ENCODE assay signal across 8 mouse cellular contexts in genomic region chr13:59555613-59556192, GRCm38 (mm10). TPM values are rescaled to one million over a fixed set of nuclear protein-coding genes. Genes with fewer than 3 reads are reported as not detected.
A peak's percentile ranks its signal among the peaks of the same experiment; 100 is the strongest.
DNase-seq lines count a peak whose midpoint lies in the region; ATAC-seq lines count a peak whose summit lies in the region.

No protein-coding gene starts in this region.

- no peaks in the 10 kb centered on the region for H3K27me3 ChIP-seq in liver, embryonic 11.5 days (replicated peaks; ENCODE audit: control insufficient read depth, insufficient read depth, low read length)
- H3K27me3 ChIP-seq in limb, embryonic 13.5 days, result peaks cover 8% of the 10 kb centered on the region
- no peaks in the 10 kb centered on the region for H3K27me3 ChIP-seq in splenic B cell, adult 2 months (ENCODE audit: control insufficient read depth, insufficient read depth, low read length, poor library complexity, severe bottlenecking)

- no peaks in the 10 kb centered on the region for H3K36me3 ChIP-seq in liver, embryonic 11.5 days (ENCODE audit: control insufficient read depth, insufficient read depth, low read length)
- no peaks in the 10 kb centered on the region for H3K36me3 ChIP-seq in limb, embryonic 13.5 days
- no peaks in the 10 kb centered on the region for H3K36me3 ChIP-seq in splenic B cell, adult 2 months (ENCODE audit: control insufficient read depth, insufficient read depth, low read length, poor library complexity, severe bottlenecking)

- 75% methylated on average over 8 of the region's 8 CpGs for WGBS in liver, embryonic 11.5 days
- 72% methylated on average over 8 of the region's 8 CpGs for WGBS in limb, embryonic 13.5 days

- peak overlapping the region; percentile 87 for H3K4me2 ChIP-seq in liver, embryonic 11.5 days
- H3K4me2 ChIP-seq in limb, embryonic 13.5 days (replicated peaks), result peak overlapping the region; percentile 92

- H3K9ac ChIP-seq in liver, embryonic 11.5 days (ENCODE audit: low read depth, low read length), result no peak overlapping the region
- no peak overlapping the region for H3K9ac ChIP-seq in limb, embryonic 13.5 days

- H3K27ac ChIP-seq in liver, embryonic 11.5 days (ENCODE audit: low read depth, low read length), result no peak overlapping the region
- no peak overlapping the region for H3K27ac ChIP-seq in limb, embryonic 13.5 days

- no peaks in the 10 kb centered on the region for H3K9me3 ChIP-seq in liver, embryonic 11.5 days (ENCODE audit: control insufficient read depth, low read length)
- no peaks in the 10 kb centered on the region for H3K9me3 ChIP-seq in limb, embryonic 13.5 days

- ATAC-seq in liver, embryonic 11.5 days (replicated peaks; ENCODE audit: low FRiP score), result no peak
- no peak for ATAC-seq in limb, embryonic 13.5 days (ENCODE audit: low FRiP score, low read depth)

- peak overlapping the region; percentile 90 for H3K4me3 ChIP-seq in liver, embryonic 11.5 days (ENCODE audit: low read depth, low read length)
- peak overlapping the region; percentile 70; the same call in 1 of the 2 replicates for H3K4me3 ChIP-seq in limb, embryonic 13.5 days

- peaks cover 15% of the 10 kb centered on the region for H3K4me1 ChIP-seq in liver, embryonic 11.5 days (replicated peaks; ENCODE audit: control insufficient read depth, insufficient read depth, low read length)
- peaks cover 18% of the 10 kb centered on the region for H3K4me1 ChIP-seq in limb, embryonic 13.5 days

- DNase-seq in cerebellum, adult 9-10 months, result peak; percentile 64
- DNase-seq in cerebellum, adult 11 months, result no peak
- no peak for DNase-seq in liver, embryonic 11.5 days (ENCODE audit: low spot score)
- no peak for DNase-seq in liver
- DNase-seq in splenic B cell, adult 2 months (ENCODE audit: low read depth, low spot score), result peak; percentile 28
- no peak for DNase-seq in urinary bladder, postnatal 4 days (ENCODE audit: low spot score in 2 of 2)
- no peak for DNase-seq in spleen, postnatal 4 days (ENCODE audit: low spot score in 2 of 2)

RNA-seq across cellular contexts. Expression of gene Agtpbp1, which starts 29.3 kb away (rescaled TPM):
- 15.6 and 16.9 TPM in 2 replicates for polyA plus RNA-seq in liver, embryonic 11.5 days (2014; fragmentation: Nextera tagmentation; extraction: Ambion mirVana)
- 12.1 and 12.4 TPM in 2 replicates for polyA plus RNA-seq in limb, embryonic 13.5 days (2015; fragmentation: Nextera tagmentation; extraction: Ambion mirVana)

RNA-seq across cellular contexts. Expression of gene Naa35, which starts 29.4 kb away (rescaled TPM):
- 53.6 and 59.7 TPM in 2 replicates for polyA plus RNA-seq in liver, embryonic 11.5 days (2014; fragmentation: Nextera tagmentation; extraction: Ambion mirVana)
- 116 and 120 TPM in 2 replicates for polyA plus RNA-seq in limb, embryonic 13.5 days (2015; fragmentation: Nextera tagmentation; extraction: Ambion mirVana)

Comparison
In these comparisons a context has a peak if more than half of its experiments do, and no peak if none do; other contexts are left out.
1. DNase-seq: peak in cerebellum, adult 9-10 months (single experiment) and splenic B cell, adult 2 months (single experiment); none in cerebellum, adult 11 months (single experiment), liver, embryonic 11.5 days (single experiment), liver (single experiment), urinary bladder, postnatal 4 days (0 of 2) and spleen, postnatal 4 days (0 of 2).